Mouse (Mus musculus) MEL (cell line): ENCODE measurements around the gene Pgbd5. TPM values are rescaled to one million over a fixed set of nuclear protein-coding genes. Genes with fewer than 3 reads are reported as not detected.

ENCODE experiments used
- DNase-seq: peaks from one replicate; pipeline ENCODE4 v3.0.0; 2011; ENCODE audit warnings: low read depth, low spot score
- H3K27ac ChIP-seq: 2 replicates; pipeline ENCODE4 v1.5.1; 2012; ENCODE audit warnings: low read depth, mild to moderate bottlenecking, control low read depth, low read length, moderate library complexity; ENCODE audit not compliant: control insufficient read depth
- H3K27me3 ChIP-seq, 2 experiments: fragments of 150-350 bp in 1 of 2; sonication (generic) in 1 of 2; 2 replicates each; pipeline ENCODE4 v1.6.1; 2012; ENCODE audit warnings: low read length in 2 of 2, mild to moderate bottlenecking in 2 of 2, improper control_type of control experiment in 1 of 2, moderate library complexity in 1 of 2; ENCODE audit not compliant: insufficient read depth in 2 of 2, control insufficient read depth in 1 of 2
- H3K36me3 ChIP-seq, 2 experiments: 2 replicates each; pipeline ENCODE4 v1.6.1; 2012 to 2014; ENCODE audit warnings: low read length in 2 of 2, improper control_type of control experiment in 1 of 2, inconsistent platforms in 1 of 2, mild to moderate bottlenecking in 1 of 2; ENCODE audit not compliant: insufficient read depth in 2 of 2, control insufficient read depth in 1 of 2
- H3K4me1 ChIP-seq, 2 experiments: fragments of 150-350 bp in 1 of 2; sonication (generic) in 1 of 2; 2 replicates each; pipeline ENCODE4 v1.6.1; 2012; ENCODE audit warnings: low read length in 2 of 2, improper control_type of control experiment in 1 of 2, mild to moderate bottlenecking in 1 of 2; ENCODE audit not compliant: insufficient read depth in 2 of 2, control insufficient read depth in 1 of 2
- H3K4me3 ChIP-seq, 2 experiments: fragments of 150-350 bp in 1 of 2; sonication (generic) in 1 of 2; 2 replicates each; pipeline ENCODE4 v1.5.1; 2012; ENCODE audit warnings: low read depth in 2 of 2, low read length in 2 of 2, mild to moderate bottlenecking in 2 of 2, moderate library complexity in 2 of 2, control low read depth in 1 of 2, improper control_type of control experiment in 1 of 2; ENCODE audit not compliant: control insufficient read depth in 1 of 2, insufficient read depth in 1 of 2
- H3K79me2 ChIP-seq: 2 replicates; pipeline ENCODE4 v1.6.1; 2012; ENCODE audit warnings: mild to moderate bottlenecking, low read length, moderate library complexity; ENCODE audit not compliant: control insufficient read depth, poor library complexity, insufficient read depth
- H3K9ac ChIP-seq: 2 replicates; pipeline ENCODE4 v1.6.1; 2012; ENCODE audit warnings: low read depth, mild to moderate bottlenecking, control low read depth, low read length, moderate library complexity; ENCODE audit not compliant: control insufficient read depth, poor library complexity, severe bottlenecking
- H3K9me3 ChIP-seq: fragments of 150-350 bp; sonication (generic); replicated peaks from 2 replicates; pipeline ENCODE4 v1.6.1; 2012; ENCODE audit warnings: mild to moderate bottlenecking, low read length, improper control_type of control experiment, moderate library complexity; ENCODE audit not compliant: insufficient read depth
- CHD2 ChIP-seq: IDR thresholded peaks from 2 replicates; pipeline ENCODE4 v1.6.1; 2011; ENCODE audit warnings: low read length, improper control_type of control experiment
- GABPA ChIP-seq: IDR thresholded peaks from 2 replicates; pipeline ENCODE4 v1.6.1; 2012; ENCODE audit warnings: low read depth, mild to moderate bottlenecking, inconsistent platforms, low read length, improper control_type of control experiment, moderate library complexity
- GATA1 ChIP-seq: IDR thresholded peaks from 2 replicates; pipeline ENCODE4 v1.6.1; 2011; ENCODE audit warnings: low read depth, low read length, improper control_type of control experiment
- KAT2A ChIP-seq: conservative IDR thresholded peaks from 2 replicates; pipeline ENCODE4 v1.6.1; 2012; ENCODE audit warnings: low read depth, low read length, improper control_type of control experiment, inconsistent platforms
- MAX ChIP-seq: IDR thresholded peaks from 2 replicates; pipeline ENCODE4 v1.6.1; 2011; ENCODE audit warnings: low read length, improper control_type of control experiment
- MAZ ChIP-seq: IDR thresholded peaks from 2 replicates; pipeline ENCODE4 v1.6.1; 2012; ENCODE audit warnings: low read depth, mild to moderate bottlenecking, inconsistent platforms, low read length, improper control_type of control experiment
- MXI1 ChIP-seq: IDR thresholded peaks from 2 replicates; pipeline ENCODE4 v1.6.1; 2011; ENCODE audit warnings: mild to moderate bottlenecking, low read depth, low read length, improper control_type of control experiment
- NELFE ChIP-seq: IDR thresholded peaks from 2 replicates; pipeline ENCODE4 v1.6.1; 2011; ENCODE audit warnings: low read depth, low read length, improper control_type of control experiment
- NRF1 ChIP-seq: IDR thresholded peaks from 2 replicates; pipeline ENCODE4 v1.6.1; 2014; ENCODE audit warnings: low read depth, mild to moderate bottlenecking, inconsistent platforms, low read length, improper control_type of control experiment, moderate library complexity; ENCODE audit not compliant: poor library complexity, insufficient read depth, severe bottlenecking
- POLR2A ChIP-seq, 2 experiments: IDR thresholded peaks; 2 replicates each; pipeline ENCODE4 v1.6.1; 2011 to 2012; ENCODE audit warnings: low read length in 2 of 2, mild to moderate bottlenecking in 2 of 2, control low read depth in 1 of 2, improper control_type of control experiment in 1 of 2, low read depth in 1 of 2, moderate library complexity in 1 of 2; ENCODE audit not compliant: control insufficient read depth in 1 of 2, insufficient read depth in 1 of 2, poor library complexity in 1 of 2
- POLR2AphosphoS5 ChIP-seq: IDR thresholded peaks from 2 replicates; pipeline ENCODE4 v1.6.1; 2012; ENCODE audit warnings: low read depth, borderline replicate concordance, mild to moderate bottlenecking, inconsistent platforms, low read length, moderate library complexity, mixed read lengths
- RCOR1 ChIP-seq: IDR thresholded peaks from 2 replicates; pipeline ENCODE4 v1.6.1; 2012; ENCODE audit warnings: low read depth, mild to moderate bottlenecking, inconsistent platforms, low read length, improper control_type of control experiment
- SMC3 ChIP-seq: IDR thresholded peaks from 2 replicates; pipeline ENCODE4 v1.6.1; 2011; ENCODE audit warnings: low read depth, low read length, improper control_type of control experiment
- TAL1 ChIP-seq: IDR thresholded peaks from 2 replicates; pipeline ENCODE4 v1.6.1; 2012; ENCODE audit warnings: mild to moderate bottlenecking, inconsistent platforms, low read length, moderate library complexity, mixed read lengths
- TCF12 ChIP-seq: IDR thresholded peaks from 2 replicates; pipeline ENCODE4 v1.6.1; 2014; ENCODE audit warnings: low read depth, mild to moderate bottlenecking, inconsistent platforms, low read length, improper control_type of control experiment, moderate library complexity
- UBTF ChIP-seq: IDR thresholded peaks from 2 replicates; pipeline ENCODE4 v1.6.1; 2012; ENCODE audit warnings: low read depth, mild to moderate bottlenecking, inconsistent platforms, low read length, improper control_type of control experiment, moderate library complexity, borderline replicate concordance; ENCODE audit not compliant: insufficient read depth
- USF2 ChIP-seq, 2 experiments: IDR thresholded peaks; 2 replicates each; pipeline ENCODE4 v1.6.1; 2011 to 2012; ENCODE audit warnings: improper control_type of control experiment in 2 of 2, low read length in 2 of 2, borderline replicate concordance in 1 of 2, inconsistent platforms in 1 of 2, low read depth in 1 of 2, mild to moderate bottlenecking in 1 of 2; ENCODE audit not compliant: insufficient read depth in 1 of 2
- ZNF384 ChIP-seq: IDR thresholded peaks from 2 replicates; pipeline ENCODE4 v1.6.1; 2012; ENCODE audit warnings: low read depth, mild to moderate bottlenecking, inconsistent platforms, low read length, improper control_type of control experiment
- polyA plus RNA-seq, 2 experiments: library from polyadenylated mRNA; stranded (reverse) in 1 of 2; unstranded in 1 of 2; fragments of >175 nt in 1 of 2; fragments of >200 nt in 1 of 2; gene quantifications; 2 replicates each; pipeline versions ENCODE4 v1.2.1 to v1.2.4; 2012; ENCODE audit warnings: low replicate concordance in 2 of 2, low read depth in 1 of 2; ENCODE audit not compliant: insufficient read length in 2 of 2, insufficient read depth in 1 of 2, missing spikeins in 1 of 2
- total RNA-seq: library from RNA; depleted of rRNA; stranded (reverse); fragments of 300-350 nt; gene quantifications from 2 replicates; pipeline ENCODE4 v1.2.3, GENCODE M21; 2012

The Pgbd5 gene
- total and polyA plus RNA-seq, 3 experiments: not detected

DNA sequence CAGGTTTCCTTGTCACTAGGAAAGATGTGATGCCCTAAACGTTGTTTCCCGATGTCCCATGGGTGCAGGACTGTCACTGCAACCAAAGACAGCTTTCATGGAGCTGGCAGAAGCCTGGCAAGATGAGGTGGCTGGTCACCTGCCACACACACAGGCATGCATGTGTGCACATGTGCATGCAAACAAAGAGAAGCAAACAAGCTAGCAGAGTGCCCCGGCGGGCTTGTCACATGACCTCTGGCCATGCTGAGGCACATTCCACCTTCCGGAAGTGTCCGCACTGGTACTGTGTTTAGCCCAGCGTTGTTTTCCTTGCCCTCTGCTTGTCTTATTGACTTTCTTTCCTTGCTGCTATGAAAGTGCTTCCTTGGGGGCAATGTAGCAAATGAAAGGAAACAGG, 111.2 kb downstream of the Pgbd5 start:
- Histone ChIP-seq H3K36me3 (no peaks in the 10 kb centered on the region), H3K9me3 (no peaks in the 10 kb centered on the region)

DNA sequence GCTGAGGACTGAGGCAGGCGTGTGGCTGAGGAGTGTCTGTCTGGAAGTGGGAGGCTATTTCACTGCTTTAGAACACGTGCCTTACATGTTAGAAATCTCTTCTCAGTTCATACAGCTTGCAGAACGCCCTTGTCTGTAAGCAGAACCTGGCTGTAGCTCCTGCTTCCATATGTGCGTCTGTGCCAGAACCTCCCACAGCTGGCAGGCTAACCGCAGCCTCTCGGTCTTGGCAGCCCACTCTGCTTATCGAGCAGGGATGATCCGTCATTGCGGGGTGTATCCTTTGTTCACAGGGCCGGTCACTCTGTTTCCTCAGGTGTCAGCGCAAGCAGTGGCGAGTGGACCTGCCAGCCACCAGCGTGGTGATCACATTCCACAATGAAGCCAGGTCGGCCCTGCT, 116.1 kb downstream of the Pgbd5 start:
- Histone ChIP-seq H3K27ac (no peak overlapping the region), H3K4me3 (no peak overlapping the region), H3K36me3 (no peaks in the 10 kb centered on the region), H3K9ac (no peak overlapping the region), H3K79me2 (no peaks in the 10 kb centered on the region), H3K9me3 (no peaks in the 10 kb centered on the region), H3K4me1 (no peaks in the 10 kb centered on the region), H3K27me3 (no peaks in the 10 kb centered on the region)
- TF ChIP-seq MXI1: no peak
- TF ChIP-seq UBTF: no peak
- no peak for TF ChIP-seq GATA1
- TF ChIP-seq NELFE: no peak
- TF ChIP-seq CHD2: no peak
- TF ChIP-seq SMC3: no peak
- no peak for TF ChIP-seq RCOR1
- TF ChIP-seq USF2 (IDR thresholded peaks at IDR 0.05; ENCODE audit: borderline replicate concordance in 1 of 2, insufficient read depth in 1 of 2, low read depth in 1 of 2, low read length in 2 of 2): no peak
- TF ChIP-seq ZNF384: no peak
- no peak for TF ChIP-seq MAZ
- TF ChIP-seq MAX: no peak
- TF ChIP-seq TCF12: no peak
- no peak for TF ChIP-seq NRF1
- TF ChIP-seq KAT2A: no peak
- TF ChIP-seq TAL1: no peak
- no peak for TF ChIP-seq GABPA
- no peak for TF ChIP-seq POLR2A (IDR thresholded peaks at IDR 0.05; ENCODE audit: control insufficient read depth in 1 of 2, insufficient read depth in 1 of 2, low read depth in 1 of 2, low read length in 2 of 2, poor library complexity in 1 of 2)
- DNase-seq: no peak

More for the DNA sequence above, 111.2 kb downstream of the Pgbd5 start:
- H3K27me3 ChIP-seq: no peaks in the 10 kb centered on the region
- no peak overlapping the region for H3K27ac ChIP-seq
- H3K4me1 ChIP-seq: no peaks in the 10 kb centered on the region
- H3K79me2 ChIP-seq: no peaks in the 10 kb centered on the region
- no peak for TF ChIP-seq POLR2AphosphoS5
- no peak overlapping the region for H3K4me3 ChIP-seq
- DNase-seq: no peak
- H3K9ac ChIP-seq: no peak overlapping the region
